Mouse (Mus musculus): ENCODE measurements around the gene Micu1. TPM values are rescaled to one million over a fixed set of nuclear protein-coding genes. Genes with fewer than 3 reads are reported as not detected.

Micu1 gene
- polyA plus RNA-seq, 1 experiment: 76.8 TPM

GRCm38 (mm10) chr10:59889953-59890751 is 187.9 kb downstream of the Micu1 start:
- DNase-seq: no peak
- no peak overlapping the region for H3K4me3 ChIP-seq (replicated peaks; ENCODE audit: extremely low read depth, low read depth, low read length)
- peaks cover 2% of the 10 kb centered on the region for H3K4me1 ChIP-seq (ENCODE audit: control insufficient read depth, insufficient read depth, low read length)
- WGBS: 78% methylated on average over 15 of the region's 15 CpGs
- TF ChIP-seq CTCF (IDR thresholded peaks at IDR 0.05; ENCODE audit: insufficient read depth, low read length) (no peak), POLR2A (IDR thresholded peaks at IDR 0.05; ENCODE audit: borderline replicate concordance, extremely low read depth, low read depth, low read length) (no peak)

DNA sequence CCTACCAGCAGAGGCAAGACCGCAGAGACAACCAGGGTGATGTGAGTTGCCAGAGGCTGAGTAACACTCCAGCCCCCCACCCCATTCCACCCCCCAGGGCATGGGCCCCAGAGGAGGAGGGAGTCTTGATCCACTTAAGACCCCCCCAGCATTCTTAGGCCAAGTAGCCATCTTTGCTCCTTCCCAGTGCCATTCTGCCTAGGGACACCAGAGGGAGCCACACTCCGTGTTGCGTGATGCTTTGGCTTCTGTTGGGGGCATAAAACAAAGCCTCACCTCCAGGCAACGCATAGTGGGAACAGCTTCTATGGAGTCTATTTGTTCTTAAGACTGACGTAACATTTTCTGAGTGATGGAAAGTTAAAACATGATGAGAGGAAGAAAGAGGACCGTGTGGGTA is 190.7 kb downstream of the Micu1 start:
- no peak overlapping the region for H3K4me3 ChIP-seq (replicated peaks; ENCODE audit: extremely low read depth, low read depth, low read length)
- H3K4me1 ChIP-seq (ENCODE audit: control insufficient read depth, insufficient read depth, low read length): peaks cover 5% of the 10 kb centered on the region; the same call in 1 of the 2 replicates
- WGBS: 32% methylated on average over 6 of the region's 6 CpGs
- DNase-seq: peak; percentile 73
- TF ChIP-seq POLR2A (IDR thresholded peaks at IDR 0.05; ENCODE audit: borderline replicate concordance, extremely low read depth, low read depth, low read length) (no peak), CTCF (IDR thresholded peaks at IDR 0.05; ENCODE audit: insufficient read depth, low read length) (peak; percentile 100)

DNA sequence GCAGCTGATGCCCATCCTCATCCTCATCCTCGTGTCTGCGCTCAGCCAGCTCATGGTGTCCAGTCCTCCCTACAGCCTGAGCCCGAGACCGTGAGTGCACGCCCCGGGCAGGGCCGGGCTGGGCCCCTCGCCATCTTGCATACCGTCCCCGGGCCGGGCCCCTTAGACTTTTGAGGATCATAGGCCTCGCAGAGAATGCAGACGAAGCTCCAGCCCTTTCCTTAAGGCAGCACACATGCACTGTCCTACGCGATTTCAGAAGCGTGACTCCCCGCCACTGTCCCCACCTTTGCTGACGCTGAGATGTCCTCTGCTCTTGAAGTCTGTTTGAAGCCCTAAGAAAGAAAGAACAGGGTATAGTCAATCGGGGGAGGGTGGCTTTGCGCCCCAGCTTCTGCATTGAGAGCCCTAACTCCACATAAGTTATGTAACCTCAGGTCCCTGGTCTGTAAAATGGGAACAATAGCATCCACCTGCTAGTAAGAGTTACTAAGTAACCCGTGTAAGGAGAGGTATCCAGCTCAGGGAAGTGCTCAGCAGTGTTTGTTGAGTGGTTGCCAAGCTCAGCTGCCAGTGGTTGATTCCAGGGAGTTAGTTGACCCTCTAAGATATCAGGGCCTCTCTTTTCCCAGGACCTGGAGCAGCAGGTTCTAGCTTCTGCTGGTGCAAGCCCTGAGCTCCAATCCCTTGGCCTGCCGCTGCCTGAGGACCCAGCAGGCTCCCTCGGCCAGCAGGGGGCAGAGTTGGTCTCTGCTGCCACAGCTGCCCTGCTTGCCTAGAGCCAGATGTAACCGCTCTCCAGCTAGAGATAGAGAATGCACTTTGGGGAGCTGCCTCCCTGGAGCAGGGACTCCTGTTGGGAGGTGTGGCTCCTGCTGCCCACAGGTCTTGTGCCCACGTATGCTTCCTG is 192.2 kb downstream of the Micu1 start:
- peak; percentile 83 for DNase-seq
- TF ChIP-seq CTCF (IDR thresholded peaks at IDR 0.05; ENCODE audit: insufficient read depth, low read length) (peak; percentile 87), POLR2A (IDR thresholded peaks at IDR 0.05; ENCODE audit: borderline replicate concordance, extremely low read depth, low read depth, low read length) (0 out of 2 replicates have a peak, but pooled peaks have one; percentile 30)

DNA sequence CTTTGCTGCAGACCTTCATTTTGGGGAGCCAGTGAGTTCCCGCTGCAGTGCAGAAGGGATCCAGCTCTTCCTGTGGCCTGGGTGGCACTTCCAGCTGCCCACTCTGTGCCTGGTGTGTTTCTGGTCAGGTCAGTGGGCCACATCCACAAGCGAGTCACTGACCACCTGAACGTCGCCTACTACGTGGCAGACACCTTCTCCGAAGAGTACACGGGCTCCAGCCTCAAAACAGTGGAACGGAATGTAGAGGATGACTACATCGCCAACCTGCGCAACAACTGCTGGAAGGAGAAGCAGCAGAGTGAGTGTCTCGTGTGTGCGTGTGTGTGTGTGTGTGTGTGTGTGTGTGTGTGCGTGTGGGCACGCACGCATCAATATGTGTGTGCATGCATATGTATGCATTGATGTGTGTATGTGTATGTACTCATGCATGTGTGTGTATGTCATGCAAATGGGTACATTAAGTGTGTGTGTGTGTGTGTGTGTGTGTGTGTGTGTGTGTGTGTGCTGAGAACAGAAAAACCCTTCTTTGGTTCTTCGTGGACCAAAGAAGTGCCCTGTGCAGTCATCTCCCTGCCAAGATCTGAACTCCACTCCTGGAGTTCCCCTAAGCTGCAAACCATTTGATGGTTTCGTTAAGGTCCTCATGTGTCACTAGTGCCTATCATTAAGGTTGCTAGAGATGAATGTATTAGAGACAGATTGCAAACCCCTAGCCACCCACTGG is 193.3 kb downstream of the Micu1 start:
- Histone ChIP-seq H3K4me3 (replicated peaks; ENCODE audit: extremely low read depth, low read depth, low read length) (no peak overlapping the region), H3K4me1 (ENCODE audit: control insufficient read depth, insufficient read depth, low read length) (peaks cover 16% of the 10 kb centered on the region)
- no peak for DNase-seq
- WGBS: 93% methylated on average over 17 of the region's 17 CpGs
- TF ChIP-seq POLR2A (IDR thresholded peaks at IDR 0.05; ENCODE audit: borderline replicate concordance, extremely low read depth, low read depth, low read length): no peak
- TF ChIP-seq CTCF (IDR thresholded peaks at IDR 0.05; ENCODE audit: insufficient read depth, low read length): no peak

More for the DNA sequence above, 192.2 kb downstream of the Micu1 start:
- 79% methylated on average over 25 of the region's 25 CpGs for WGBS
- Histone ChIP-seq H3K4me1 (ENCODE audit: control insufficient read depth, insufficient read depth, low read length) (peaks cover 10% of the 10 kb centered on the region; the same call in 1 of the 2 replicates), H3K4me3 (replicated peaks; ENCODE audit: extremely low read depth, low read depth, low read length) (no peak overlapping the region)

DNA sequence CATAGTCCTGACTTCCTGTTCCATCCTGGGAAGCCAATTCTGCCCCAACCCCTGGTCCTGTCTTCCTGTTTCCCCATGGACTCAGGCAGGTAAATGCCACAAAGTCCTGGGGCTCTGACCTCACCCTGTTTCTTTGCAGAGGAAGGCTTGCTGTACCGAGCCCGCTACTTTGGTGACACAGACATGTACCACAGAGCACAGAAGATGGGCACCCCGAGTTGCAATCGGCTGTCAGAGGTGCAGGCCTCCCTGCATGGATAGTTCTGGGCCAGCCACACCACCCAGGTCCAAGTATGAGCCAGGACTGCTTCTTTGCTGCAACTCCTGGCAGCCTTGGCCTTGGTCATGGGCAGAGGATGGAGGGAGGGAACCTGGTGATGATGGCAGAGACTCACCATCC is 193.9 kb downstream of the Micu1 start:
- H3K4me3 ChIP-seq (replicated peaks; ENCODE audit: extremely low read depth, low read depth, low read length): no peak overlapping the region
- TF ChIP-seq CTCF (IDR thresholded peaks at IDR 0.05; ENCODE audit: insufficient read depth, low read length): no peak
- no peak for TF ChIP-seq POLR2A (IDR thresholded peaks at IDR 0.05; ENCODE audit: borderline replicate concordance, extremely low read depth, low read depth, low read length)
- peaks cover 19% of the 10 kb centered on the region for H3K4me1 ChIP-seq (ENCODE audit: control insufficient read depth, insufficient read depth, low read length)
- 85% methylated on average over 4 of the region's 4 CpGs for WGBS
- DNase-seq: no peak

- Histone ChIP-seq H3K4me3 (replicated peaks; ENCODE audit: extremely low read depth, low read depth, low read length) (no peak overlapping the region), H3K4me1 (ENCODE audit: control insufficient read depth, insufficient read depth, low read length) (peaks cover 19% of the 10 kb centered on the region)
- 55% methylated on average over 3 of the region's 3 CpGs for WGBS
- DNase-seq: no peak
- TF ChIP-seq CTCF (IDR thresholded peaks at IDR 0.05; ENCODE audit: insufficient read depth, low read length) (no peak), POLR2A (IDR thresholded peaks at IDR 0.05; ENCODE audit: borderline replicate concordance, extremely low read depth, low read depth, low read length) (no peak)
These were observed 194.6 kb downstream of the Micu1 start for GRCm38 (mm10) chr10:59896911-59897331.

DNA sequence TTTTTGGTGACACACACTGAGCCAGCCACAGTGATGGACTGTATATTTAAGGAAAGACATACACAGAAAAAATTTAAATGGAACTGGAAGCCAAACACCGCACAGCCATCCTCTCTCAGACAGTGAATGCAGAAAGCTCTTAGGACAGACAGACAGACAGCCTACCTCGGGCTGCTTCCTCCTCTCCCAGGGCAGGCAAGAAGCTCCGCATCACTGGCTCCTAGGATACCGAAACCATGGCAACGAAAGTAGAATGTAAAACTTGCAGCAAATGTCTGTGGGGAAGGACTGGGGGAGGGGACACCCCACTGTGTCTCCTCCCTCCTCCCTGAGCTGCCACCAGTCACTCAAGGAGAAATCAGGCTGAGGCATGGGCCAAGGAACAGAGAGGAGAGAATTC is 195.2 kb downstream of the Micu1 start:
- 63% methylated on average over 5 of the region's 5 CpGs for WGBS
- no peak overlapping the region for H3K4me3 ChIP-seq (replicated peaks; ENCODE audit: extremely low read depth, low read depth, low read length)
- H3K4me1 ChIP-seq (ENCODE audit: control insufficient read depth, insufficient read depth, low read length): peaks cover 20% of the 10 kb centered on the region
- no peak for TF ChIP-seq POLR2A (IDR thresholded peaks at IDR 0.05; ENCODE audit: borderline replicate concordance, extremely low read depth, low read depth, low read length)
- TF ChIP-seq CTCF (IDR thresholded peaks at IDR 0.05; ENCODE audit: insufficient read depth, low read length): no peak
- no peak for DNase-seq

DNA sequence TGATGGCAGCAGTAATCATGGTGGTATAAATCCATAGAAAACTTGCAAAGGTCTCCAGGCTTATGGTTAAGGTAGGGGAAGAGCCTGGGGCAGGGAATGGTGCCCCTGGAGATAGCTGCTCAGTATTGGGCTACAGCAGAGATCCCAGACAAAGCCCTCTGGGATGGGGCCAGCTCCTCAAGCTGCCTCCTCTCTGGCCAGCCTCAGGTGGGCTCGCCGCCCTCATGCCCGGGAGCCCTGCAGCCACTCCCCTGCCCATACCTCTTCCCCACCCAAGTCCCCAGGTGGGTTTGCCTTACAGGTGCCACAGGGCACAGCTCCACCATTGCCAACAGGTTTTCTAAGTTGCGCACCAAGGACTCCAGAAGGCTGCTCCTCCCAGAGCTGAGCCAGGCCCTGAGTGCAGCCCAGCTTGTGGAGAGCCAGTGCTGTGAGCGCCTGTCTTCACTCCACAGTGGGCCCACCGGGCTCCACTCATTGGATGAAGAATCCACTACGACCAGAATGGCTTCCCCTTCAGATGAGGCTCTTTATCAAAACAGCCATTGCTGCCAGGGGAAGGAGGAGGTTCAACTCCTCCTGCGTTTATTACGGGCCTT is 196.0 kb downstream of the Micu1 start:
- H3K4me3 ChIP-seq (replicated peaks; ENCODE audit: extremely low read depth, low read depth, low read length): no peak overlapping the region
- peaks cover 26% of the 10 kb centered on the region for H3K4me1 ChIP-seq (ENCODE audit: control insufficient read depth, insufficient read depth, low read length)
- DNase-seq: no peak
- no peak for TF ChIP-seq POLR2A (IDR thresholded peaks at IDR 0.05; ENCODE audit: borderline replicate concordance, extremely low read depth, low read depth, low read length)
- TF ChIP-seq CTCF (IDR thresholded peaks at IDR 0.05; ENCODE audit: insufficient read depth, low read length): no peak
- WGBS: 82% methylated on average over 9 of the region's 9 CpGs
